Comparison of ENCODE assay signal across 30 mouse cellular contexts in the genomic region with DNA sequence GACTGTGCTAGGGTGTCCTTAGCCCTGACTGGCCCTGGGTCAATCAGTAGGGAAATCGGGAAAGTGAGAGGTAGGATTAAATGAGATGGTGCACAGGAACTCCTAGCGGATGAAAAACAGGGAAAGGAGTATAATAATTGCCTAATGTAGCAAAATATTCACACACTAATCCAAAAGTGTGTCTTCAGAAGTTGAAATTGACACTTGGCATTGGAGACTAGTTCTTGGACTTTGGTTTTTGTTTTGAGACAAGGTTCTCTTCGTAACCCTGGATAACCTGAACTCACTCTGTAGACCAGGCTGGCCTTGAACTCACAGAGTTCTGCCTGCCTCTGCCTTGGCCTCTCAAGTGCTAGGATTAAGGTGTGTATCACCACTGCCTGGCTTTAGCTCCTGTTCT.
"Had no signal": no experiment of that assay in that cellular context is flagged by ENCODE, and none has a peak within 500 bp of the region (broad histone marks: within the 10 kb centered on the region; RNA-seq: fewer than 3 reads in every experiment).

No protein-coding gene starts in this region.

- H3K27me3 ChIP-seq: limb, embryonic 12.5 days; limb, embryonic 13.5 days; limb, embryonic 15.5 days; liver, embryonic 12.5 days; liver, embryonic 13.5 days; liver, embryonic 15.5 days; lung, embryonic 15.5 days; midbrain, embryonic 12.5 days; midbrain, embryonic 13.5 days; midbrain, embryonic 15.5 days; neural tube, embryonic 12.5 days had no signal

- H3K36me3 ChIP-seq: liver, embryonic 12.5 days; liver, embryonic 13.5 days; liver, embryonic 15.5 days; lung, embryonic 15.5 days; midbrain, embryonic 12.5 days; midbrain, embryonic 13.5 days; midbrain, embryonic 15.5 days; neural tube, embryonic 12.5 days had no signal

- H3K4me2 ChIP-seq: limb, embryonic 12.5 days; limb, embryonic 13.5 days; limb, embryonic 15.5 days; liver, embryonic 11.5 days; liver, embryonic 12.5 days; liver, embryonic 13.5 days; liver, embryonic 15.5 days; lung, embryonic 14.5 days; lung, embryonic 15.5 days; midbrain, embryonic 12.5 days; midbrain, embryonic 13.5 days; midbrain, embryonic 15.5 days; neural tube, embryonic 12.5 days had no signal

- H3K27ac ChIP-seq: limb, embryonic 10.5 days; limb, embryonic 12.5 days; limb, embryonic 13.5 days; limb, embryonic 15.5 days; liver, embryonic 12.5 days; liver, embryonic 13.5 days; liver, embryonic 14.5 days; liver, embryonic 15.5 days; lung, embryonic 15.5 days; macrophage; midbrain, embryonic 10.5 days; midbrain, embryonic 12.5 days; midbrain, embryonic 13.5 days; midbrain, embryonic 15.5 days; neural tube, embryonic 12.5 days had no signal

- DNase-seq: left cerebral cortex, postnatal 4 days; liver; liver, embryonic 13.5 days; liver, postnatal 0 days; lung, adult 18-20 months; lung, adult 2 months; lung, embryonic 14.5 days; lung, postnatal 10 days; lung, postnatal 14 days; lung, postnatal 36 days; lung, postnatal 4 days had no signal

- ATAC-seq: liver, embryonic 12.5 days; liver, postnatal 0 days; lung, postnatal 0 days; midbrain, embryonic 13.5 days; midbrain, embryonic 15.5 days; midbrain, embryonic 16.5 days had no signal

- H3K9ac ChIP-seq: limb, embryonic 12.5 days; limb, embryonic 13.5 days; limb, embryonic 15.5 days; liver, embryonic 12.5 days; liver, embryonic 13.5 days; liver, embryonic 14.5 days; liver, embryonic 15.5 days; liver, postnatal 0 days; lung, embryonic 14.5 days; lung, embryonic 15.5 days; midbrain, embryonic 12.5 days; midbrain, embryonic 13.5 days; midbrain, embryonic 15.5 days; neural tube, embryonic 12.5 days had no signal

- H3K4me1 ChIP-seq: liver, embryonic 12.5 days; liver, embryonic 13.5 days; liver, embryonic 15.5 days; megakaryocyte, embryonic 14.5 days had no signal

- H3K4me3 ChIP-seq: limb, embryonic 10.5 days; limb, embryonic 12.5 days; limb, embryonic 13.5 days; limb, embryonic 15.5 days; liver, embryonic 12.5 days; liver, embryonic 13.5 days; liver, embryonic 15.5 days; lung, embryonic 15.5 days; megakaryocyte, embryonic 14.5 days; midbrain, embryonic 10.5 days; midbrain, embryonic 12.5 days; midbrain, embryonic 13.5 days; midbrain, embryonic 15.5 days; myocyte; neural tube, embryonic 12.5 days had no signal

- H3K9me3 ChIP-seq: limb, embryonic 10.5 days; limb, embryonic 15.5 days; liver, embryonic 12.5 days; liver, embryonic 13.5 days; liver, embryonic 15.5 days; lung, embryonic 15.5 days; midbrain, embryonic 12.5 days; midbrain, embryonic 13.5 days; midbrain, embryonic 15.5 days; neural tube, embryonic 12.5 days had no signal
